Mouse (Mus musculus) left cerebral cortex, adult 2 months (tissue): Measurements from ENCODE around the gene Myl6. TPM values are rescaled to one million over a fixed set of nuclear protein-coding genes. Genes with fewer than 3 reads are reported as not detected.
"Not testable (repeated sequence)": the region's sequence is repeated elsewhere in the genome, so short reads cannot be mapped to it uniquely, and the experiment has no call there.

ENCODE experiments used
- DNase-seq, 2 experiments: peaks; one replicate each; pipeline ENCODE4 v3.0.0; 2021 to 2022; ENCODE audit warnings: low spot score in 2 of 2, mixed read lengths in 1 of 2; ENCODE audit errors: extremely low spot score in 1 of 2
- H3K27ac ChIP-seq: fragments of 200-600 bp; 2 replicates; pipeline ENCODE4 v1.8.1; 2022
- H3K4me3 ChIP-seq: fragments of 200-600 bp; 2 replicates; pipeline ENCODE4 v1.8.1; 2022
- CTCF ChIP-seq: fragments of 200-600 bp; IDR thresholded peaks from 2 replicates; pipeline ENCODE4 v1.8.1; 2022; ENCODE audit warnings: antibody characterized with exemption, mild to moderate bottlenecking, moderate library complexity
- intact Hi-C: fragments of 180-260 bp; cut with DNase I; formaldehyde crosslinking; loops from one replicate; pipeline ENCODE4 v1.15.1; 2025
- total RNA-seq, 2 experiments: library from RNA; stranded (reverse); gene quantifications; 2 replicates each; pipeline ENCODE4 v1.2.3; 2021

The Myl6 gene
- total RNA-seq, 2 experiments from 2014 or later: 555 to 562 TPM

GRCm38 (mm10) chr10:128495903-128496302 is 2.0 kb upstream of the Myl6 start:
- Histone ChIP-seq H3K4me3 (no peak overlapping the region), H3K27ac (no peak overlapping the region; the same call in 1 of the 2 replicates)
- DNase-seq: no peak
- intact Hi-C loops: no loop called here
- no peak for TF ChIP-seq CTCF

- TF ChIP-seq CTCF: peak; percentile 30
- DNase-seq: no peak
- peak overlapping the region; percentile 96 for H3K27ac ChIP-seq
- intact Hi-C loops: no loop called here
- H3K4me3 ChIP-seq: peak overlapping the region; percentile 66
These were observed 1.3 kb upstream of the Myl6 start for GRCm38 (mm10) chr10:128495270-128495669.

GRCm38 (mm10) chr10:128494667-128495245 is 811 bp upstream of the Myl6 start:
- H3K27ac ChIP-seq: peak overlapping the region; percentile 96
- no peak for DNase-seq
- no peak for TF ChIP-seq CTCF
- intact Hi-C loops: no loop called here
- H3K4me3 ChIP-seq: peak overlapping the region; percentile 66

- intact Hi-C loops: loop anchor here (2.0 kb wide), 2 partner anchors 33 to 53 kb away; partner anchors contain the start of gene Zc3h10
- TF ChIP-seq CTCF: no peak
- no peak for DNase-seq
- peak overlapping the region; percentile 66 for H3K4me3 ChIP-seq
- H3K27ac ChIP-seq: peak overlapping the region; percentile 96
These were observed 638 bp downstream of the Myl6 start for GRCm38 (mm10) chr10:128493319-128493694.

- peak; percentile 47 to 64 for DNase-seq
- H3K27ac ChIP-seq: peak overlapping the region; percentile 96
- TF ChIP-seq CTCF: no peak
- H3K4me3 ChIP-seq: peak overlapping the region; percentile 66
- intact Hi-C loops: loop anchor here (2.0 kb wide), 2 partner anchors 32 to 54 kb away; partner anchors contain the start of gene Zc3h10
These were observed 1.2 kb downstream of the Myl6 start for GRCm38 (mm10) chr10:128492633-128493311.

- peak overlapping the region; percentile 66 for H3K4me3 ChIP-seq
- intact Hi-C loops: loop anchor here (2.0 kb wide), 2 partner anchors 31 to 55 kb away; partner anchors contain the start of gene Zc3h10
- peak overlapping the region; percentile 57 for H3K27ac ChIP-seq
- not testable (repeated sequence) for DNase-seq
These were observed 1.9 kb downstream of the Myl6 start for GRCm38 (mm10) chr10:128492051-128492450.

GRCm38 (mm10) chr10:128491495-128491894 is 2.5 kb downstream of the Myl6 start:
- Histone ChIP-seq H3K27ac (peak overlapping the region; percentile 57), H3K4me3 (peak overlapping the region; percentile 66)
- no peak for DNase-seq
- intact Hi-C loops: no loop called here
- no peak for TF ChIP-seq CTCF

- H3K27ac ChIP-seq: no peak overlapping the region; the same call in 1 of the 2 replicates
- peak overlapping the region; percentile 66 for H3K4me3 ChIP-seq
- TF ChIP-seq CTCF: no peak
- intact Hi-C loops: no loop called here
- no peak for DNase-seq
These were observed 3.0 kb downstream of the Myl6 start for GRCm38 (mm10) chr10:128490912-128491311.

- Histone ChIP-seq H3K4me3 (no peak overlapping the region), H3K27ac (peak overlapping the region; percentile 64; the same call in 1 of the 2 replicates)
- DNase-seq: no peak
- no peak for TF ChIP-seq CTCF
- intact Hi-C loops: no loop called here
These were observed 3.7 kb downstream of the Myl6 start for GRCm38 (mm10) chr10:128490232-128490631.

- no peak overlapping the region for H3K4me3 ChIP-seq
- no peak for DNase-seq
- peak overlapping the region; percentile 64; the same call in 1 of the 2 replicates for H3K27ac ChIP-seq
- no peak for TF ChIP-seq CTCF
- intact Hi-C loops: no loop called here
These were observed 4.2 kb downstream of the Myl6 start for GRCm38 (mm10) chr10:128489785-128490184.

GRCm38 (mm10) chr10:128489380-128489779 is 4.6 kb downstream of the Myl6 start:
- intact Hi-C loops: no loop called here
- Histone ChIP-seq H3K27ac (peak overlapping the region; percentile 18; the same call in 1 of the 2 replicates), H3K4me3 (no peak overlapping the region)
- TF ChIP-seq CTCF: no peak
- no peak for DNase-seq

- intact Hi-C loops: no loop called here
- H3K27ac ChIP-seq: peak overlapping the region; percentile 63; the same call in 1 of the 2 replicates
- TF ChIP-seq CTCF: no peak
These were observed 5.2 kb downstream of the Myl6 start for GRCm38 (mm10) chr10:128488776-128489175.

More at GRCm38 (mm10) chr10:128488776-128489175, 5.2 kb downstream of the Myl6 start:
- no peak overlapping the region for H3K4me3 ChIP-seq
- DNase-seq: no peak
